Mouse (Mus musculus): ENCODE data around the gene Calcb. TPM values are rescaled to one million over a fixed set of nuclear protein-coding genes. Genes with fewer than 3 reads are reported as not detected.

Calcb gene
- polyA plus RNA-seq, 1 experiment from 2014 or later: 2.8 TPM

DNA sequence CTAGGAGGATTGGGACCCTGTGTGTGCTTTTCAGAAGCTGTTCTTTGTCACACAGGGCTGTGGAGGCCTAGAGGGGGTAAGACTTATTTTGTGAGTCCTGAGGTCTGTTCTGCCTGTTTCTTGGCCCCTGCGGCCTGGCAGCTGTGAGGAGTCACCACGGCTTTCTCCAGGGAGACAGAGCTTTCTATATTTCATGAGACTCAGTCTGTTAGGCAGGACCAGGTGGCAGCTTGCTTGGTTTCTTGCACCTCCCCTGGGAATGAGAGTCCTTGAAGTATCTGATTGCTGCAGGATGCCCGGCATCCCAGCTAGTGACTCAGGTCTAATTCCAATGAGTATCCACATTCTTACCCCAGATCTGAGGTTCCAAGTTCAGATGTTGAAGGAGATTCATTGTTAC lies 46.8 kb downstream of the Calcb start:
- H3K4me1 ChIP-seq (ENCODE audit: control insufficient read depth, insufficient read depth, low read length): no peaks in the 10 kb centered on the region
- H3K27me3 ChIP-seq (ENCODE audit: control insufficient read depth, insufficient read depth, low read length): no peaks in the 10 kb centered on the region
- H3K4me2 ChIP-seq (replicated peaks; ENCODE audit: low read depth, low read length): no peak overlapping the region
- no peak overlapping the region for H3K4me3 ChIP-seq (ENCODE audit: low read depth, low read length)
- ATAC-seq (ENCODE audit: insufficient number of reproducible peaks, insufficient read depth, low FRiP score, low read depth): no peak
- H3K27ac ChIP-seq (ENCODE audit: low read length): no peak overlapping the region
- no peaks in the 10 kb centered on the region for H3K36me3 ChIP-seq (ENCODE audit: control insufficient read depth, insufficient read depth, low read length)
- H3K9ac ChIP-seq (replicated peaks; ENCODE audit: low read depth, low read length): no peak overlapping the region
- 73% methylated on average over 3 of the region's 3 CpGs for WGBS
- no peaks in the 10 kb centered on the region for H3K9me3 ChIP-seq (ENCODE audit: control insufficient read depth, low read depth, low read length)

DNA sequence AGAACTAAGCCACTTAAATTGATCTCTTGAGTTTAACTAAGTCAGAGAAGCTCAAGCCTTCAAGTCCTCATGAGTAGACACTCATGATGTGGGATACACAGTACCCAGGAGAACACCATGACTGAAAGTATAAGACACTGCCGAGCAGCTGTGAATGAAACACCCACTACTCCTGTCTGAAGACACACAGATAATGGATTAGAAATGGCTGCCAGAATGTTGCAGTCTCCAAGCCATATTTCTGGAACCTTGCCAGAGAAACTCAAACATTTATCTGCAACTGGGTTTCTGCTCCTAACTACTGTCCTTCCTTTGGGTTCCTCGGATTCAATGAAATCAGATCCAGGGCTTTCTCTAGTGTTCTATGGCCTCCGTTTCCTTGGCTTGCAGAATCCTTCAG lies 48.1 kb downstream of the Calcb start:
- 66% methylated on average over 3 of the region's 3 CpGs for WGBS

DNA sequence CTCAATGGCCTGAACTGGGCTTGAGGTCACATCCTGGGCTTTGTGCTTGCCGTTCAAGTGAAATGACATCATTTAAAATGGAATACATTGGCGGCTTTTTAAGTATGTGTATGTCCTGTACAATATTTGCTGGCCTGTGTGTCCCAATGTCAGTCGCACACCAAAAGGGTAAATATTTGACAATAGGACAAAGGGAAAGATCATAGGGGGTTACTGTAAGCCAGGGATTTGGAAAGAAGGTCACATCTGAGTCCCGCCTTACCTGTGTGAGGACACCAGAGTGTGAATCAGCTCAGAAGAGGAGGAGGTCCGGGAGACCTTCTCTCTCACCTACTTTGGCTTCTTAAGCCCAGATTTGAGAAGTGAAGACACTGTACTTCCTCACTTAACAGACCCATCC lies 50.1 kb downstream of the Calcb start:
- WGBS: 85% methylated on average over 5 of the region's 5 CpGs
- no peak for ATAC-seq (ENCODE audit: insufficient number of reproducible peaks, insufficient read depth, low FRiP score, low read depth)
- H3K36me3 ChIP-seq (ENCODE audit: control insufficient read depth, insufficient read depth, low read length): no peaks in the 10 kb centered on the region
- H3K27ac ChIP-seq (ENCODE audit: low read length): no peak overlapping the region
- H3K4me1 ChIP-seq (ENCODE audit: control insufficient read depth, insufficient read depth, low read length): no peaks in the 10 kb centered on the region
- H3K9ac ChIP-seq (replicated peaks; ENCODE audit: low read depth, low read length): no peak overlapping the region
- no peaks in the 10 kb centered on the region for H3K9me3 ChIP-seq (ENCODE audit: control insufficient read depth, low read depth, low read length)
- H3K27me3 ChIP-seq (ENCODE audit: control insufficient read depth, insufficient read depth, low read length): no peaks in the 10 kb centered on the region
- no peak overlapping the region for H3K4me3 ChIP-seq (ENCODE audit: low read depth, low read length)
- no peak overlapping the region for H3K4me2 ChIP-seq (replicated peaks; ENCODE audit: low read depth, low read length)

More for the DNA sequence above, 48.1 kb downstream of the Calcb start:
- Histone ChIP-seq H3K27ac (ENCODE audit: low read length) (no peak overlapping the region), H3K4me3 (ENCODE audit: low read depth, low read length) (no peak overlapping the region), H3K4me2 (replicated peaks; ENCODE audit: low read depth, low read length) (no peak overlapping the region), H3K4me1 (ENCODE audit: control insufficient read depth, insufficient read depth, low read length) (no peaks in the 10 kb centered on the region), H3K36me3 (ENCODE audit: control insufficient read depth, insufficient read depth, low read length) (no peaks in the 10 kb centered on the region), H3K9ac (replicated peaks; ENCODE audit: low read depth, low read length) (no peak overlapping the region), H3K27me3 (ENCODE audit: control insufficient read depth, insufficient read depth, low read length) (no peaks in the 10 kb centered on the region), H3K9me3 (ENCODE audit: control insufficient read depth, low read depth, low read length) (no peaks in the 10 kb centered on the region)
- ATAC-seq (ENCODE audit: insufficient number of reproducible peaks, insufficient read depth, low FRiP score, low read depth): no peak

DNA sequence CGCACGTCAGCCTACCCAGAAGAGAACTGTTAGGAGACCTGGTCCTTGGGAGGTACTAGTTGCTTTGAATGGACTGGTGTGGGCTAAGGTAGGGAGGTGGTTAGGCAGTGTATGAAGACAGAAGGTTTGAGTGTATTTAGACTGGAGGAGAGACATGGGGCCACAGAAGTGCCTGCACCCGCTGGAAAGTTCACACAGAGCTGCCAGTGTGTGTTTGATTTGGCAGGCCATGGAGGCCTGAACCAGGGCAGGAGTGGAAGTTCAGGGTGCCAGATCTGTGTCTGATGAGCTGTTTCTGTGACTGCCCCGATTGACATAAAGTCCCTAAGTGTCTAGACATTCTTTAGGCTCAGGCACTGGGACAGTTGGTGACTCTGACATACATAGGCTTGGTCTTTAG lies 50.6 kb downstream of the Calcb start:
- no peak overlapping the region for H3K4me2 ChIP-seq (replicated peaks; ENCODE audit: low read depth, low read length)
- no peaks in the 10 kb centered on the region for H3K4me1 ChIP-seq (ENCODE audit: control insufficient read depth, insufficient read depth, low read length)
- H3K9ac ChIP-seq (replicated peaks; ENCODE audit: low read depth, low read length): no peak overlapping the region
- no peaks in the 10 kb centered on the region for H3K9me3 ChIP-seq (ENCODE audit: control insufficient read depth, low read depth, low read length)
- H3K27me3 ChIP-seq (ENCODE audit: control insufficient read depth, insufficient read depth, low read length): no peaks in the 10 kb centered on the region
- H3K36me3 ChIP-seq (ENCODE audit: control insufficient read depth, insufficient read depth, low read length): no peaks in the 10 kb centered on the region
- WGBS: 92% methylated on average over 4 of the region's 4 CpGs
- no peak overlapping the region for H3K27ac ChIP-seq (ENCODE audit: low read length)
- no peak overlapping the region for H3K4me3 ChIP-seq (ENCODE audit: low read depth, low read length)
- no peak for ATAC-seq (ENCODE audit: insufficient number of reproducible peaks, insufficient read depth, low FRiP score, low read depth)

DNA sequence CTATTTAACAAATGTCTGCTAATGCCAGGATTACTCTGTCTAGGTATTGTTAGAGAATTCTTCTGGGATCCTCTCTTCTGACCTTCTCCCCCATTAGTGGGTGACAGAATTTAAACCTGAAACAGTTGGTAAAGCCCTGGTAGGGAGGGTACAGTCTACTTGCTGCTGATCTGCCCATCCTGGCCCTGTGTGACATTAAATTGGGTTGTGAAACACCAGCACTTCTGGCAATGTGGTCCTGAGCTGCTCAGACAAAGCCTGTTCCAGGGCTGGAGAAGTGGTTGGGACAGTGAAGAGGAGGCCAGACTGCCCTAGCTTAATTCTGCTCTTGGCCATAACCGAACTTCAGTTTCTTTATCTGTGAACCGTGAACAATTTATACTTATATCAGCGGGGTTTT lies 52.1 kb downstream of the Calcb start:
- Histone ChIP-seq H3K36me3 (ENCODE audit: control insufficient read depth, insufficient read depth, low read length) (no peaks in the 10 kb centered on the region), H3K27ac (ENCODE audit: low read length) (no peak overlapping the region), H3K4me3 (ENCODE audit: low read depth, low read length) (no peak overlapping the region), H3K9ac (replicated peaks; ENCODE audit: low read depth, low read length) (no peak overlapping the region), H3K27me3 (ENCODE audit: control insufficient read depth, insufficient read depth, low read length) (no peaks in the 10 kb centered on the region), H3K4me2 (replicated peaks; ENCODE audit: low read depth, low read length) (no peak overlapping the region), H3K4me1 (ENCODE audit: control insufficient read depth, insufficient read depth, low read length) (no peaks in the 10 kb centered on the region), H3K9me3 (ENCODE audit: control insufficient read depth, low read depth, low read length) (no peaks in the 10 kb centered on the region)
- 90% methylated on average over 3 of the region's 3 CpGs for WGBS
- no peak for ATAC-seq (ENCODE audit: insufficient number of reproducible peaks, insufficient read depth, low FRiP score, low read depth)

DNA sequence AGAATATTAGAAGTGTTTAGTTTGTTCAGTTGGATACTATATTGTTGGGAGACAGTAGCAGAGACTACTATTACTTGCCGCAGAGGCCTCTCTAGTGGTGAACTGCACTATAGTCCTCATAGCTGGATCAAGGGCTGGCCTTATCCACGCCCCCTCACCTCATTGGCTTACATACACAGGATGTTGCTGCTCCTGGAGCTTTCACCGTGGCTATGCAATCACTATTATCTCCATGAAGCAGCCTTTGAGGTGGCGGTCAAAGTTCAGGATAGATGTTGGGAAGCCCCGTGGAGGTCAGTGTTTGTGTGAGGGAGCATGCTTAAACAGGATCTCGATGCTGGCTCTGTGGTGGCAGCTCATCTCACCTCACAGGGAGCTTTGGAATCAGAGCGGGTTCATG lies 53.4 kb downstream of the Calcb start:
- no peak overlapping the region for H3K4me3 ChIP-seq (ENCODE audit: low read depth, low read length)
- no peak overlapping the region for H3K4me2 ChIP-seq (replicated peaks; ENCODE audit: low read depth, low read length)
- H3K36me3 ChIP-seq (ENCODE audit: control insufficient read depth, insufficient read depth, low read length): no peaks in the 10 kb centered on the region
- H3K9me3 ChIP-seq (ENCODE audit: control insufficient read depth, low read depth, low read length): no peaks in the 10 kb centered on the region
- no peak overlapping the region for H3K27ac ChIP-seq (ENCODE audit: low read length)
- no peaks in the 10 kb centered on the region for H3K27me3 ChIP-seq (ENCODE audit: control insufficient read depth, insufficient read depth, low read length)
- WGBS: 70% methylated on average over 7 of the region's 7 CpGs
- ATAC-seq (ENCODE audit: insufficient number of reproducible peaks, insufficient read depth, low FRiP score, low read depth): 0 out of 2 replicates have a peak, but pooled peaks have one; percentile 23
- no peak overlapping the region for H3K9ac ChIP-seq (replicated peaks; ENCODE audit: low read depth, low read length)
- H3K4me1 ChIP-seq (ENCODE audit: control insufficient read depth, insufficient read depth, low read length): no peaks in the 10 kb centered on the region

Other genes starting within 250 kb of the Calcb start
- 2.3 and 2.6 TPM in 2 replicates for gene Cyp2r1, start 155.7 kb upstream of the Calcb start, polyA plus RNA-seq (2014; fragmentation: Nextera tagmentation; extraction: Ambion mirVana)
- gene Calca, start 82.3 kb upstream of the Calcb start, polyA plus RNA-seq (2014; fragmentation: Nextera tagmentation; extraction: Ambion mirVana): 1.6 and 2.7 TPM in 2 replicates
- gene Insc, start 25.1 kb downstream of the Calcb start, polyA plus RNA-seq (2014; fragmentation: Nextera tagmentation; extraction: Ambion mirVana): 18.1 and 23.2 TPM in 2 replicates

All from stomach, embryonic 14.5 days (tissue).